Mouse (Mus musculus) brain, embryonic 14.5 days (tissue): ENCODE measurements around the gene Tbc1d2b.

Source experiments
- CTCF ChIP-seq: fragments of 200-500 bp; IDR thresholded peaks from 2 replicates; pipeline ENCODE4 v1.5.1; 2012; ENCODE audit warnings: inconsistent platforms, mild to moderate bottlenecking, moderate library complexity, borderline replicate concordance; ENCODE audit not compliant: insufficient read depth, insufficient read length; ENCODE audit errors: extremely low read depth
- POLR2A ChIP-seq: fragments of 200-500 bp; IDR thresholded peaks from 2 replicates; pipeline ENCODE4 v1.6.1; 2012; ENCODE audit warnings: mild to moderate bottlenecking, inconsistent platforms, borderline replicate concordance; ENCODE audit not compliant: poor library complexity, insufficient read depth, insufficient read length, severe bottlenecking; ENCODE audit errors: extremely low read depth

- TF ChIP-seq POLR2A, result no peak
- TF ChIP-seq CTCF, result no peak
These were observed 75.6 kb downstream of the Tbc1d2b start for GRCm38 (mm10) chr9:90195000-90195399.
